Mouse (Mus musculus) spleen, embryonic (tissue): ENCODE measurements at regions not wholly inside any gene's neighbourhood (a gene's known extent, or its start where the extent isn't known, plus 50 kb on each side); places are given as distances from the start of the nearest gene placed in this dataset.

Experiments used
- CTCF ChIA-PET: fragments of 350-600 bp; sonication (Branson Sonifier 250); formaldehyde crosslinking; loops from one replicate; lab custom pipeline; 2022; lab: Charles Lee

DNA sequence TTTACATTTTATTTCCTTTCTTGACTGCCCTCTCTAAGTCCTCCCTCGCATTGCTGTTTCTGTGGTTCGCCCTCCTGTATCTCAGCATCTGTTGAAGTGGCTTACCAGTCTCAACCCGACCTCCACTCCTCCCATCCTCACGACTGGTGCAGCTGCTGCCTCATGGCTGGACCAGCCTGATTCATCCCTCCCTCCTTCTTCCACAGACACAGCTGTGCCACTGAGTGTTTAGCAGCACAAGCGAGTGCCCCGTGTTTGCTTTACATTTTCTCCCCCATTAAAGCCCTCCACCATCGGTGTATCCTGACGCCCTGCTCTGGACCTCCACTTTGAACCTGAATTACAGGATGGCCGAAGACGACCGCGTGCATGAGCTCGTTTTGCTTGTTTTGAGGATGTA lies 80.0 kb upstream of the Rbms3 start:
- CTCF ChIA-PET, result no interaction called here

DNA sequence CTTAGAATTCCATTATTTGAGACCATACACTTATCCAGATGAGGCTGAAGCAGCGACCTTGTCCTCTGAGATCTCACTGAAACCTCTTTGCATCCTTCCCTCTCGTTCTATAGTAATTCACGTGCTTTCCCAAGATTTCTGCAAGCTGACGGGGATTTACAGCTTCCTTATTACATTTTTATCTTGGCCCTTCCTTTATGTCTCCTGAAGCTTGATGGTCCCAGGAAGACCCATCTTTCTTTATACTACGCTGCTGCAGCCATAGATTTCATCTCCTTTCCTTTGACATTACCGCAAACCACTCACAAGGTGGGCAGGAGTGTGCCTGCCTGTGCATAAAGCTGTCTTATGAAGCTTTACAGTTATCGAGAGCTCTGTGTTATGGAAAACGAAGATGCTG lies 63.3 kb upstream of the Rbms3 start:
- CTCF ChIA-PET, result no interaction called here

DNA sequence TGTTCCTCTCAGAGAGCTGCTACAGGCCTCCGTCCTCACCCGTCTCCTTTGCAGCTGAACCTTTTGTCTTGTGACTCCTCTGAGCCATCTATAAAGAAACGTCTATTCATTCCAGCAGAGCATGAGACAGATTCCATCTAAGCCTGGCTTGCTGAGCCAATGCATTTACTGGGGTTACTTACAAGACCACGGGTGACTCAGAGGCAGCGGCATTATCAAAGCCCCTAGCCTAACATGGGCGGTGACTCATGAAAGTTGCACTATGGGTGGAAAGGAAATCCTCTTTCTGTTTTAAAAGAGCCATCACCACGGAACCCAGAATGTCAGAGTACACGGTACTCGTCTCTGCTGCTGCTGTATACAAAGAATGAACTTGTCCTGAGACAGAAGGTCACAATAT lies 62.8 kb upstream of the Rbms3 start:
- CTCF ChIA-PET, result no interaction called here

DNA sequence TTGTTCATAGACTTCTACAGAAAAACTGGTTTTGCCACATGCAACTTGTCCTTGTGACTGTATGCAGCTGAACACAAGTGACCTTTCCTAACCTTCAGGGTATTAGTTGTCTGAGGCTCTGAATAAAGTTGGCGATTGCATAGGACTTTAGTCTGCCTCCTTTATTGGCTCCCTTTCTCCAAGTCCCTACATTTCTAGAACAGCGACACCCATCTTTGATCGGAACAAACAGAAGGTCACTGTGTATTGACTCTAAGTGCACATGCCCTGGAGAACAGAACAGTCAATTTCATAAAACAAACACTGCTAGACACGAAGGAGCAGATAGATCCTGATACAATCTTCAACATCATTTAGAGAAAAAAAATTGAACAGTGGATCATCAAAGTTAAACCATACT lies 60.2 kb upstream of the Rbms3 start:
- CTCF ChIA-PET, result no interaction called here
